Mouse (Mus musculus): ENCODE results near the gene Syt2. TPM values are rescaled to one million over a fixed set of nuclear protein-coding genes. Genes with fewer than 3 reads are reported as not detected.

Syt2 gene
- polyA plus RNA-seq, 1 experiment from 2014 or later: 0.14 TPM

DNA sequence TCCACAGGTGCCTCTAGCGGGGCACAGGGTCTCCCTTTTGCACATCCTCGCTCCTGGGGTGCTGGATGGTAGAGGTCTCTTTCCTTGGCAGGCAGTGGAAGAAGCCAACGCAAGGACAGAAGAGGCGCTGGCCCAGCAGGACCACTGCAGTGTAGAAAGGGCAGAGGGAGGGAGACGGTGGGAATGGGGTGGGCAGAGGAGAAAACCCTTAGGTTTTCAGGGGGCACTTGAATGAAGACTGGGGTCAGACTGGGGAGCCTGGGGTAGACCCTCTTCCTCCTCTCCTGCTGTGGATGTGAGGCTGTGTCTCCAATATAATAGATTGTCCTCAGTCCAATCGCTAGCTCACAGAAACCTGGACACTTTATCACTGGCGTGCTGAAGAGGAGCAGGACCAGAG, 1.1 kb downstream of the Syt2 start:
- DNase-seq (ENCODE audit: low spot score): no peak

DNA sequence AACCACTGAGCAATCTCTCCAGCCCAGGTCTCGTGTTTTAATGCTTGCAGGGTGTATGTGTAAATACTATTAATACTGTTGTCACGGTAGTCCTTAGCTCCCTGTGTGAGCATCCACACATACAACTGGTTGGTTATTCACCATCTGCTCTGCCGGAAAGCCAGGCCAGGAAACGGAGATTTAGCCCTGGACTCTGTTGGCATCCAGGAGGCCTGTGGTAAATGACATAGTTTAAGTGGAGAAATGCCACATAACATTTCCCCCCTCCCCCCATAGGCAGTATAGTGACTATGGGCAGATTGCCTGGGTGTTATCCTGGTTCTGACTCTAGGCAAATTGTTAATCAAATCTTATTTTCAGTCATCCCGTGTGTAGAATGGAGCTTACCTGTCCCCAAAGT, 4.3 kb downstream of the Syt2 start:
- DNase-seq (ENCODE audit: low spot score): no peak

DNA sequence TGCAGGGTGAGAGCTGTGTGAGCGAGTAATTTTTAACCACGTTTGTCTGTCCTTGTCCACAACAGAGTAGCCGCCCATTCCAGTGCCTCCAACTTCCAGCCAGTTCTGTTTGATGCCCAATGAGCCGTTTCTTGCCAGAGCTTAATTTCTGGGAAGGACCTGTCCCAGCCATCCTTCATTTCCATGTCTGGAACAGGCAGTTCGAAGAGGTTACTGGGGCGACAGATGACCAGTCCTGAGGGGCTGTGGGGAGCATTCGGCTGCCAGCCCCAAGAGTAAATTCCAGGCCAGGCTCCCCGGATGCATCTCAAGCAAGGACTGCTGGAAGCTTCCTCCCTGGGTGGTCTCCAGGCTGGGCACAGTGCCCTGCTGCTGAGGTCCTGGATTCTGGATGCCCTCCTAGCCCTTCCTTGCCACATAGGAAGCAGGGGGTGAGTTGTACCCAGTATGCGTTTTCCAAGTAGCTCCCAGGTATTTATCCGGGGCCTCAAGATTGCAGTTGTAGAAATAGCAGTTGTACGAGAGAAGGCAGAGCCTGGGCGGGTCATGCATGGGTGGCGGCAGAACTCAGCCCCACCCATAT, 4.9 kb downstream of the Syt2 start:
- no peak for DNase-seq (ENCODE audit: low spot score)

DNA sequence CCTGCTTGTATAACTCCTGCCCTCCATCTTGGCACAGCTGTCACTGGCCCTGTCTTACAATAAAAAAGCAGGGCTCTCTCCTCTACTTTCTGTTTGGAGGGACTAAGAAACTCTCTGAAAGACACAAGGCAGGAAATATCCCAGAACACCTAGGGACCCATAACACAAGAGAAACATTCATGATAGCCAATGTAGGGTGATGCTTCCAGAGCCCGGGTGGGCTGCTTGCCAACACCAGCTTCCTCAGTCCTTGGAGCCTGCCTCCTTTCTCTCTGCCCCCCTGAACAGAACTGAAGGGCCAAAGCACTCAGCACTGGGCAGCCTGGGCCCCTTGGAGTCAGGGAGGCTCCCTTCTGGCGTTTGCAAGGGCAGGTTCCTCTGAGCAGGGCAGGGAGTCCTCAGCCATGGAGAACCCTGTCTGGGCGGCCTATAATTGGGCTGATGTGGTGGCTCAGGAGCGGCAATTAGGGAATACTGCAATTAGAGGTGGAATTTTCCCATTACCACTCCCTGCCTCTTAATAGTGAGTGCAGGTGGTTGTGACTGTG, 5.4 kb downstream of the Syt2 start:
- no peak for DNase-seq (ENCODE audit: low spot score)

DNA sequence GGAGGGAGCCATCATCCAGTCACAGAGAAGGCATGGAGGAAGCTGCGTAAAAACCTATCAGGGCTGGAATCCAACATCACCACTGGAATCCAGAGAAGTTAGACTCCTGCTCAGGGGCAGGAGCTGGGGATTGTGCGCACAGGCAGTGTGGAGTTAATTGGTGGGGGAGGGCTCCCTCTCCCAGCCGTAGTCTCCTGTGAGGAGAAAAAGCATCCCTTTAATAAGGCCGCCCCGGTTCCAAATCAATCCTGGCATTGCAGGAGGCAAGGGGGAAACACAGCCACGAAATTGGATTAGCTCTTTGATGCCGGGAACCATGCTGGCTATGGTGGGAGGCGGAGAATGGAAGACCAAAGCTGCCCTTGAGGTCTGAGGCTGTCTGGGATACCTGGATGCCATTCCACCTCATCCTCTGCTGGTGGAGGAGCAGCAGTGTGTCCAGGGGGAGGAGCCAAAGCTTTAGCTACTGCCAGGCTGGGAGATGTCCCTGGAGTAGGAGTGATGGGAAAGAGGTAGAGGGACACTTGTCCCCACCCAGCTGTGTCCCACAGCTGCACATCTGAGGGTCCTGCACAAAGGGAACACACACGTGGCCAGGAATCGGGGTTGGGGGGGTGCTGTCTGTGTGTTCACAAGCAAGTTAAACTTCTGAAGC, 7.3 kb downstream of the Syt2 start:
- no peak for DNase-seq (ENCODE audit: low spot score)

DNA sequence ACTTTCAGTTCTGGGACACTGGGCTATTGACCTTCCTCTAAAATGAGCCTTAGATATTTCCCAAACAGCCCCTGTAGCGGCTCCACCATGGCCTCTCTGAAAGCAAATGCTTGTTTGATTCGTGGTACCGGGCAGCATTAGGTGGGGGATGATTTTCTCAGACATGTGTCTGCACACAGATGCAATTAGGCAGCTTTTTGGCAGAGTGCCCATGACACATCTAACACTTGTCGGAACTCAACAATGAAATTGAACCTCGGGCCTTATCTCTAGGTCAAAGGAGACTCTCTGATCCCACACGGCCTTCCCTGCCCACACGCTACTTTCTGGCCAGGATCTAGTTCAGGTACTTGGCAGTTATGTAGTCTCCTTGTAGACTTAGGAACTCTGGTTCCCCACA, 12.4 kb downstream of the Syt2 start:
- DNase-seq (ENCODE audit: low spot score): no peak

DNA sequence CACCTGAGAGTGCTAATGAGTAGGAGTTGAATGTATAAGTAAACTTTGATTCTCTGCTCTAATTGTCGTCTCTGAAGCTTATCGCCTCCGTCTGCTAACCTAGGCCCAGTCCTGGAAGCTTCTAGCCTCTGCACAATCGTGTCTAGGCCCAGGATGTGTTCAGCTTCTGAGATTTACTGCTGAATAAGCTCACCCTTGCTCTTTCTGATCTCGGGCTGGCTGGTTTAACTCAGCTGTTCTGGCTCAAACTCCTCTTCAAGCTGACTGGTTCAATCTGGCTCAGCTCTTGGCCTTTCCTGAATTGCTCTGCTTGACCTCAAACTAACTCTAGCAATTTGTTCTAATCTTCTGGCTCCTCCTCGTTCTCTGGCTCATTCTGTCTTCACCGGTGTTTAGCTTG, 13.7 kb downstream of the Syt2 start:
- DNase-seq (ENCODE audit: low spot score): no peak

DNA sequence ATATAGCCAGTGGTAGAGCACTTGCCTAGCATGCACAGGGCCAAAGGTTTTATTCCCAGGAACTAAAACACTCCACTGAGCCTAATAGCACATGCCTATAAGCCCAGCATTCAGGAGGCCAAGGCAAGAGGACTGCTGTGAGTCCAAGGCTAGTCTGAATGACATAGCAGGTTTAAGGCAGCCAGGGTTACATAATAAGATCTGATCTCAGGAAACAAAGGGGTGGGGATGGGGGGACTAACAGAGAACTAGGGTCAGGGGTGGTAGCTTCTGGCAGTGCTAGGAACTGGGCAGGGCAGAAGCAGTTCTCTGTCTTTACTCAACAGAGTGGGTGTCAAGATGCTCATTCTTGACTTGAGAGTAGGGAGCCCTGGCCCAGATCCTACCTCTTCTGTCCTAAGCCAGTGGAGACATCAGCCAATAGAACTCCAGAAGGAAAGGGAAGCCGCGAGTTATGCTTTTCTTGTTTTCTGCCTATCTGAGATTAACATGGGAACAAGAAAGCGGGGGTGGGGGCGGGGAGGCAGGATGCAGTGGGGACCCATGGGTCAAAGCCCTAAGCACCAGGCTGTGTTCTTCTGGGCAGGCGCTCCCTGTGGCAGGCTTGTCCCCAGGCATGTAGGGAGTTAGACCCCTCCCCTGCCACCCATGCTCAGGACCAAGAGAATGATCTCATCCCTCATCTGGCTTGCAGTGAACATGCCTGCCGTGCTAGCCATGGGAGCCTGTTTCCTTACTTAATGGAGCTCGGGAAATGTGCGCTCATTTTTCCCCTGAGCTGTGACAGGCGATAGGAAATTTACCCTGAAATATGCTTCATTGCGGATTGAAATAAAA, 25.0 kb downstream of the Syt2 start:
- no peak for DNase-seq (ENCODE audit: low spot score)

DNA sequence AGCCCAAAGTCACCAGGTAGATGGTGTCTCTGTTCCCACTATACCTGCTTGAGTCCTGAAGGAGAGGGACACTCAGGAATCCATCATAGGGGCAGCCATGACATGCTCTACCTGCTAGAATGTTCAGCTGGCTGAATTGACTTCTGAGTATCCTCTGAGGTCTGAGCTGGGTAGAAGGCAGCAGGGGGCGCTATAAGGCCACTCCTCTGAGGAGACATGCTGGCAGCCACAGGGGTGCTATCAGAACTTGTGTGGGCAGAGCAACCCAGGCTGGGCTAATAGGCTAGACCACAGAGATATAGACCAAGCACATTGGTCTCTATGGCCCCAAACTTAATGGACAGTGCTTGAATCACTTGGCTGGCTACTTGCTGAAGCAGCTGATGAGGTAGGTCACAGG, 27.8 kb downstream of the Syt2 start:
- peak; percentile 11 for DNase-seq (ENCODE audit: low spot score)

DNA sequence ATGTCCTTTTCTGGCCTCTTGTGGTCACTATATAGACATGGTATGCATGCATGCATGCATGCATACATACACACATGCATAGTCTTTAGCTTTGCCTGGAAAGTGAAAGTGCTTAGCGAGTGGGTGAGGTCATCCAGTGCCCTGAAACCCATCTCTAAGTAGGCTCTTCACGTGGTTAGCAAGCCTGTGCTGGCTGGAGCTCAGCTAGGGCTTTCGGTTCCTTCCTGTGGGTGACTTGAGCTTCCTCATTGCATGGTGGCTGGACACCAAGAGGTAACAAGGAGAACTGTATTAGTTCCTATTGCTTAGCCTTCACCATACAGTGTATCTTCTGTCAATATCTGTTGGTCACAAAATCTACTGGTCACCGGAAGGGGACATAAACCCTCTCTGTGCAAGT, 33.0 kb downstream of the Syt2 start:
- peak; percentile 5 for DNase-seq (ENCODE audit: low spot score)

DNA sequence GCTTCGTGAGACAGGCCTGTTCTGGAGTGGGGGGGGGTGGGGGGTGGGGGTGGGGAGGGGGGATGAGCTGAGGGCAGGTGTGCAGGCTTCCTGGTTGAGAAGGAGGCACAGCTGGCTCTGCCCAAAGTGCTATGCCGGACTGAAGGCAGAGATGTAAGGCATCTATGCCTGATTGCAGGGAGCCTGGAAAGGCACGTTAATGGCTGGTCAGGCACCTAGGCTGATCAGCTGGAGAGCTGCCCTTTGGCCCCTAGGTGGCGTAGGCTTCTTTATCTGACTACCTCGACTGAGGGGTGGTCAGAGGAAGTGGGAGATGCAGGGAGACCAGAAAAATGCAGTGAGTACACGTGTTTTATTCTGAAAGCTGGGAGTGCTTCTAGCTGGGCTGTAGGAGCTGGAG, 34.1 kb downstream of the Syt2 start:
- DNase-seq (ENCODE audit: low spot score): peak; percentile 25

DNA sequence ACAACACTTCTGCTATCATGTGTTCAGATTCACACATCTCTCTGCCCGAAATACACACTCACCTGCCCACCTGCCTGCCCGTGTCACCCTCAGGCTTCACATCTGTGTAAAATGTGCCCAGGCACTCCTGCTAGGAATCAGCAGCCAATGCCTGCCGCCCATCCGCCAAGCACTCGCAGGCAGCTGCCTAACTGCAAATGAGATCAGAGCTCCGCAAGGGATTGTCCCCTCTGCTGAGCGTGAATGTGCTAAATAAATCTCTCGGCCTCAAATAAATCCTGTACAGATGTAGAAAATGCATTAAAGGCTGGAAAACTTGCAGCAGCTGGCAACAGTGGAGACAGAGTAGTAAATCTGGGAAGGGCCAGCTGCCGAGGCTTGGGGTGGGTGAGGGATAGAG, 36.0 kb downstream of the Syt2 start:
- DNase-seq (ENCODE audit: low spot score): no peak

DNA sequence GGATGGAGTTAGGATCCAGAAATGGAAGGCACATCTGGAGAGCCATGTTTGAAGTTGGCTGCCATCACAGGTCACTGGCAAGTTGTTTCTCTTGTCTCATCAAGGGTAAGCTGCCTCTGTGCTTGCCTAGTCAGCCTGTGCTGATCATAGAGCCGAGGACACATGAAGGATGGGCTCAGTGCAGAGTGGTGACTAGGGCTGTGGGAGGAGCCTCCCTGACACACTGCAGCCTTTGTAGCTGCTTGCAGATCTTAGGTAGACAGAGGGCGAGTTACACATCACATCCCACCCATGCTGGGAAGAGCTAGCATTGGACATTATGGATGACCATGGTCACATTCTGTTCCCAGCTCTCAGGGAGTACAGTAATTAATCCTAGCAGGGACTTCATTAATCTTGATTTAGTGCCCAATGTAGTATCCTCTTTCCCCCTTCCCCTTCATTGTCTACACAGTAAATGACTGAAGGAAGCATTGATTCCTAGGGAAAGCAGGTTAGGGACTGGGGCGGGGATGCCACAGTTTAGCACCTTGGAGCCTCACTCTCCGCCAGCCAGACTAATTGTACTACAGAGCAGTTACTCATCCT, 40.5 kb downstream of the Syt2 start:
- no peak for DNase-seq (ENCODE audit: low spot score)

DNA sequence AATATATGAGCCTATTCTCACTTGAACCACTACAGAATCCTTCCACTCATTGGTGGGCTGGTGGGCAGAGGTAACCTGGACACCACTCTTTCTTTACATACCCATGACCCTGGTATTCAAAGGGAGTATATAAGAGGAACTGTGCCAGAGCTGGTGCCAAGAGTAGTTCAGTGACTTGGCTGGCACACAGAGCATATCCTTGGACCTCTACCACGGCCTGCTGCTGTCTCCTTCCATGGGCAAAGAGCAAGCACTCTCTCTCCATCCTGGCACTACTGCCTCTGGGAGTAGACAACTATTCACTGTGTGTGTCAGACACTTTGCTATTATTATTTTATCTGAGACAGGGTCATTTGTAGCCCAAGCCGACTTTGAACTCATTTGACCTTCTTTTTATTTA, 49.8 kb downstream of the Syt2 start:
- DNase-seq (ENCODE audit: low spot score): no peak

DNA sequence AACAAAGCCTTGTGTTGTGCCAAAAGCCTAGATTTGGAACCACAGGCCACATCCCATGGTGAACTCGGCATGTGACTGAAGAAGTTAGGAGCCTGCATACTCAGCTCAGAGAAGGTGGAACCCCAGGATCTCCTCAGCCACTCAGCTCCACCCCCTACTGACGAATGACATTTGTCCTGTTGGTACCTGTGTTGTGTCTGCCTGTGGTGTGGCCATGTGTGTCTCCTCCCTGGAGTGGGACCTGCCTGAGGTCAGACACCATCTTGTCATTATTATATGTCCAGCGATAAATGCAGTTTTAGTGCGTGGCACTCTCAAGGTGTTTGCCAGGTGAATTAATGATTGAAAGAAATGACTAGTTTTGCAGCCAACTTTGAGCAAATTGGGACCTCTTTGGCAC, 50.6 kb downstream of the Syt2 start:
- no peak for DNase-seq (ENCODE audit: low spot score)

DNA sequence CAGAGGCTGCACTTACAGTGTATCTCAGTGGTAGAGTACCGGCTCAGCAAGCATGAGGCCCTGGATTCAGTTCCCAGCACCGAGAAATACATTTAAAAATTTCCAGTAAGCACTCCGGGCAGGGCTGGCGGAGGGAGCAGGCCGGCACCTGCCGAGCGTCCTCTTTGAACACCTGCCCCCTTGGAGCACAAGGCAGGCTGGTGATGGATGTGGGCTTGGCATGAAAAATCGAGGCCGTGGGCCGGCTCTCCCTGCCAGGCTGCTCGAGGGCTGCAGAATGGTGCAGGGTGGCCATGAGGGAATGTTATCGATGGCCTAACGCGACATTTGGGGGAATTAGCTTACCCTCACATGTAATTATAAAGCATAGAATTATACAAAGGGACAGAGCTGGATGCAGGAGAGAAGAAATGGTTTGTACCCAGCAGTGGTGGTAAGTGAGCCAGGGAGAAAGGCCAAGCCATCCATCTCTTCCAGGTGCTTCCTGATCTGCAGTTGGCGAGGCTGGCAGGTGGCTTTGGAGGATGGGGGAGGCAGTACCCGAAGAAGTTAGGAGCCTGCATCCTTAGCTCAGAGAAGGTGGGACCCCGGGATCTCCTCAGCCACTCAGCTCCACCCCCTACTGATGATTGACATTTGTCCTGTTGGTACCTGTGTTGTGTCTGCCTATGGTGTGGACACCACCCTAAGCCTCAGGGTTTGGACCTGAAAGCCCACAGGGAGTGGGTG, 51.2 kb downstream of the Syt2 start:
- DNase-seq (ENCODE audit: low spot score): no peak

DNA sequence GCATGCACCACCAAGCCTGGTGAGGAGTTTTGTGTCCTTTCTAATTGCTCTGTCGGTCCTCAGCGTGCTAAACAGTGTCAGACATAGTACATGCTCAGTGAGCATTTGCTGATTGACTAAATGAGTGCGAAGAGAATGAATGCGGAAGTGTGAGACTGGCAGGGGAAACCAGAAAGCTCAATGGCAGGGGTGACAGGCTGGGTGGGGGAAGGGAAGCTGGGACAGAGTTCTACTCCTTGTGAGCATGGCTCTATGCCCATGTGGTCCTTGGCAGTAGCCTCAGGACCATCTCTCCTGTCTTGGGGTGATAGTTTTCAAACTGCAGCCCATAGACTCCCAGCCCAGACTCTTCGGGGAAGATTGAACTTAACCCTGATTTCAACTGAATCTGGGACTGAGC, 52.0 kb downstream of the Syt2 start:
- no peak for DNase-seq (ENCODE audit: low spot score)

DNA sequence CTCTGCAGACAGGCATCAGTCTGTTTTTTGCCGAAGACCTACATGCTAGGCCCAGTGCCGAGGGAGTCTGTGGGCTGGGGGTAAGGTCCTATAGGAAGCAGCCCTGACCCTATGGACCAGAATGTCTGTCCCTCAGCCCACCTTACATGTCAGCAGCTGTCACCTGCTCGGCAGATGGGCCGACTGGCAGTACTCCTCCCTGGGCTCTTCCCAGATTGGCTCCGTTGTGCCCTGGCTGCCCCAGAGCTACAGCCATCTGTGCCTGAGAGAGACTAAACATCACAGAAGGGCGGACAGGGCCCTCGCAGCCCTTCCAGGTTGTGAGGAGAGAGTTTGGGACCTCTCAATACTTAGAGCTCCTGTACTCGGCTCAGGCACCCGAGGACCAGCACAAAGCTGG, 52.9 kb downstream of the Syt2 start:
- DNase-seq (ENCODE audit: low spot score): no peak

DNA sequence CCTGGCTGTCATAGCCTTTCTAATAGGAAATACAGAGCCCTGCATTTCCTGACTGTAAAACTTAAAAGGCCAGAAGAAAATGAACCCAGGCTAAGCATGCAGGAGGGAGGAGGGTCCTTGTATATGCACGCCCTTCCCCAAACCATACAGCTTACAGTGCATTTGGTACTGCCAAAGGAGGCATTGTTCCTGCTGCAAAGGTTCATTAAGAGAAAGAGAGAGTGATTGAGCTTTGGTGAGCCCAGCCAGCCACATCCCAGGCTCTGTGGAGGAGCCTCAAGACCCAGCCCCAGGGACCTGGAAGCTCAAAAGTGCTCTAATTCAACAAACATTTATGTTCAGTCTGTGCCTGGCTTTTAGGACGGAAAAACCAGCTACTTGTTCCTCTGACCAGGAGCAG, 53.7 kb downstream of the Syt2 start:
- no peak for DNase-seq (ENCODE audit: low spot score)

DNA sequence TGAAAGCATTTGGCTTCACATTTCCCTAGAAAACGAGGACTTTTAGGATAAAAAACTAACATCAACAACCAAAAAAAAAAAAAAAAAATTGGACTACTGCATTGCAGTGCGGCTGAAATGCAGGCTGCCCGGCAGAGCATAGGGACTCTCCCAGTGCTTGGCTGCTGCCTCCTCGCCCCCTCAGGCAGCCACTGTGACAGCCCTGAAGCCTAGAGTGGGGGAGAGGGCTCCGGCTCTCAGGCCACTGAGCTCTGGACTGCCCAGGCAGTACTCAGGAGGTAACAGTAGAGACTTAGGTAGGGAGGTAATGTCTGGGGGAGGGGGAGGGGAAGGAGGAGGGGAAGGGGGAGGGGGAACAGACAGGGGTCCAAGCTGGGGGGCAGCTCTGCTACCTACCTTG, 54.2 kb downstream of the Syt2 start:
- no peak for DNase-seq (ENCODE audit: low spot score)

DNA sequence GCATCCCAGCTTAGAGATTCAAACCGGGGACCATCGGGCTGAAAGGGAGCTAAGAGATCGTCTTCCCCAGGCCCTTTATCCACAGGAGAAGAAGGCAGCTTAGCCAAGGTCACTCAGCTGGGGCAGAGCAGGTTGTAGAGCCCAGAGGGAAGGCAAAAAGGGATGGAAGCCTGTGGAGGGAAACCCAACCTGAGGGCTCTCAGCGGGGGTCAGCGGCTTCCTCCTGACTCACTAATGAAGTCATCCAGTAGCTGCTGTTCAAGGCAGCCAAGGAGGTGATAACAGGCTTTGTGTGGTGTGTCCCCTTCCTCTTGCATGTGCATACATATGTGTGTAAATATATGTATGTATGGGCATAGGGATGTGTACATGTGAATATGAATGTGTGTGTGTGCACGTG, 54.7 kb downstream of the Syt2 start:
- DNase-seq (ENCODE audit: low spot score): no peak

Data from thymus, postnatal 0 days (tissue).